Mouse (Mus musculus) MEL-GATA-1-ER (cell line): Measurements from ENCODE around the gene Fmo1.

Source experiments
- DNase-seq: peaks from one replicate; pipeline ENCODE4 v3.0.0-alpha.2; 2012; ENCODE audit warnings: low read depth; ENCODE audit errors: extremely low read depth

Gene Fmo1

GRCm38 (mm10) chr1:162863579-162863978, 2.8 kb downstream of the Fmo1 start:
- DNase-seq, result no peak

GRCm38 (mm10) chr1:162862328-162862727, 4.1 kb downstream of the Fmo1 start:
- no peak for DNase-seq

- DNase-seq, result no peak
These were observed 6.3 kb downstream of the Fmo1 start for GRCm38 (mm10) chr1:162859996-162860605.

- no peak for DNase-seq
These were observed 6.8 kb downstream of the Fmo1 start for GRCm38 (mm10) chr1:162859545-162859976.

GRCm38 (mm10) chr1:162858748-162859130, 7.7 kb downstream of the Fmo1 start:
- DNase-seq, result no peak

- DNase-seq, result no peak
These were observed 8.4 kb downstream of the Fmo1 start for GRCm38 (mm10) chr1:162857766-162858747.

- no peak for DNase-seq
These were observed 12.5 kb downstream of the Fmo1 start for GRCm38 (mm10) chr1:162853812-162854482.

- DNase-seq, result no peak
These were observed 18.9 kb downstream of the Fmo1 start for GRCm38 (mm10) chr1:162847554-162847953.

GRCm38 (mm10) chr1:162840211-162840610, 26.2 kb downstream of the Fmo1 start:
- DNase-seq, result no peak

GRCm38 (mm10) chr1:162838976-162839375, 27.4 kb downstream of the Fmo1 start:
- no peak for DNase-seq

GRCm38 (mm10) chr1:162834342-162834741, 32.1 kb downstream of the Fmo1 start:
- DNase-seq, result no peak

- no peak for DNase-seq
These were observed 33.8 kb downstream of the Fmo1 start for GRCm38 (mm10) chr1:162832574-162832953.

- no peak for DNase-seq
These were observed 34.4 kb downstream of the Fmo1 start for GRCm38 (mm10) chr1:162831838-162832573.

- no peak for DNase-seq
These were observed 47.1 kb downstream of the Fmo1 start for GRCm38 (mm10) chr1:162819280-162819679.

GRCm38 (mm10) chr1:162815381-162816127, 50.9 kb downstream of the Fmo1 start:
- no peak for DNase-seq

GRCm38 (mm10) chr1:162814932-162815331, 51.5 kb downstream of the Fmo1 start:
- DNase-seq, result no peak

GRCm38 (mm10) chr1:162813836-162814156, 52.6 kb downstream of the Fmo1 start, which contains the start of gene Fmo4:
Gene Fmo4, minus strand, starts transcription at chr1:162813972.
- DNase-seq, result no peak

- DNase-seq, result no peak
These were observed 53.1 kb downstream of the Fmo1 start for GRCm38 (mm10) chr1:162813143-162813835.

GRCm38 (mm10) chr1:162808541-162808940, 57.9 kb downstream of the Fmo1 start:
- DNase-seq, result no peak

GRCm38 (mm10) chr1:162807441-162807840, 59.0 kb downstream of the Fmo1 start:
- DNase-seq, result no peak
